Mouse (Mus musculus) cerebellum, adult 8-10 months (tissue): ENCODE measurements around the gene Snap23.

Source experiments
- DNase-seq: peaks from one replicate; pipeline ENCODE4 v3.0.0; 2022

Snap23 gene

GRCm38 (mm10) chr2:120592227-120592626, 24.8 kb downstream of the Snap23 start:
- no peak for DNase-seq

DNA sequence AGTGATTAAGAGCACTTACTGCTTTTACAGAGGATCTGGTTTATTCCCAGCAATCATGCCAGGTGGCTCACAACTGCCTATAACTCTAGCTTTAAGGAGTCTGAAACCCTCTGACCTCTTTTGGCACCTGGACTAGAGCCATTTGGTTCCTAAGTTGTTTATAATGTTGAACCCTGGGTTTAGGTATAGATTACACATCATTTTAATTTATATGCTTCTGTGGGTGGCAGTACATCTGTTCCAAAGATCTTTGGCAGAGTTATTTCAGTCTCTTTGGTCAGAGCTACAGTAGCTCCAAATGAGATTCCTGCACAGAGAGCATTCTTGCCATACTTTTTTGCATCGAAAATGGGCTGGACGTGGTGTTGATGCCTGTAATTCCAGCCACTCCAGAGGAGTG, 30.3 kb downstream of the Snap23 start:
- DNase-seq, result no peak

DNA sequence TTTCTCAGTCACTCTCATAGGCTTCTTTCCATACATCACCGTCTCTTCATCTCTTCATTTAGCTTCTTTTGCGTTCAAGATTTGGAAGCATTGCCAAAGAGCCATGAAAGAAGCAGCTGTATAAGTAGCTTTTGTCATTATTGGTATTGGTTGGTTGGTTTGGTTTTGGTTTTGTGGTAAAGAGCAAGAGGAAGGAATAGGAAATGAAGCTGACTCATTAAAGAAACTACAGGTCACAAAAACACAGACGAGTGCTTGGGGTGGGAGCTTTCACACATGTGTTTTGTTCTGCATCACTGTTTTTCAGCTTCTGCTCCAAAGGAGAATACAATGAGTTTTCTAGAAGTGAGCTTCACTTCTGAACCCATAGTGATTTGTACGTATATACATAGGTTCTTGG, 32.0 kb downstream of the Snap23 start:
- no peak for DNase-seq

DNA sequence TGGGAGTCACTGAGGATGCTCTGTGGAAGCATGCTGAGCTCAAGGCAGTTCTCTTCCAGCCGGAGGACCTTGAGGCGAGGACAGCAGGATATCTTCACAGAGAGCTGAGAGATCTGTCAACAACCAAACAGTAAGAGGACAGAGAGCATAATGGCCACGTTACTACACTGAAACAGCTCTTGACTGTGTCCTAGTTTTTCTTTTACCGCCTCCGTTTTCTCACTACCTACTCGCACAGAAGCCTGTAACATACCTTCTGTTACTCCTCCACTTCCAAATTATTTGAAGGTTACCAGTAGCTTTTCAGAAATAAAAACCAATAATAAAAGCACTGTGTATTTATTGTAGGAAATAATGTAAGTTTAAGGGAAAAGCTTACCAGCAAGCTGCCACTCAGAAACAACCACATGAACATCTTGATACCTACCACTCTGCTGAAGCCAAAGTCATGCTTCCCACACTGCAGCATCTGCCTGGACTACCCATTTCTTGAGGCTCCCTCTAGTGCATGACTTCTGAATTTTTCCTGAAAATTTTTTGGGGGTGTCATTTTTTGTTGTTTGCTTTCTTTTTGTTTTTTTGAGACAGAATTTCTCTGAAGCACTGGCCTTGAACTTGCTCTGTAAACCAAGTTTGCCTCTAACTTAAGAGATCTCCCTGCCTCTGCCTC, 38.7 kb downstream of the Snap23 start:
- no peak for DNase-seq

DNA sequence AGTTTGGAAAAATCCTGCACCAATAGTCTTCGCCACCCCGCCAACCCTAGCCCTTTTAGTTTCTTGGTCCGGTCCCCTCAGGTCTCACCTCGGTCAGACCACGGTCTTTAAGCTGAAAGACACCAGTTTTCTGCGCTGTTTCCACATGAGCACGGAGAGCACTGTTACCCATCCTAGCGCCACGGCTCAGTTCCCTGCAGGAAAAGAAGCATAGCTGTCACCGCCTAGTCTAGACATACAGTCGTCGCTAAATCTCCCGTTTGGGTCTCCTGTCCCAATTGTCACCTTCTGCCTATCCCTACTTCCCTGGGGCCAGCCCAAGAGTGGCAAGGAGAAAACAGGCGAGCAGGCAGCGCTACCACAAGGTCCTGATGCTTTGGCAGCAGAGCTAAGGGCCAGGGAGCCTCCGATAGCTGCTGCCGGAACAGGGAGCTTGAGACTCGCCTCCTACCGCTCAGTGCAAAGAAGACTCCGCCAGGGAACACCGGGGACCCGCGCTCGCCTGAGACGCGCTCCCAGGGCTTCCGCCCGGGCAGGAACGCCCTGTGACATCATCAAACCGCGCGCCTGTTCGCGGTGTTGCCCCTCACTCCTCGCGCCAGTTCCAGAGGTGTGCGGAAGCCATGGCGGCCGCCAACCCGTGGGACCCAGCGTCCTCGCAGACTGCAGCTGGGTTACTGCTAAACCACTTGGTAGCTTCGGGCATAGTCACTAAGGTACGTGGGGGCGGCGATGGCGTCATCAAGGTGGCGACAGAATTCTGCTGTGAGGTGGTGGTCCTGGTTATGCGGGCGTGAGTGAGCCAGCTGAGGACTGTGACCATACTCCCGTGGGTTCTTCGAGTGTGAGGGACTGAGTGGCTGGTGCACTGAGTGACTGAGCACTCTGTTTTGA, 41.6 kb downstream of the Snap23 start, which contains the start of the genes Haus2 and Lrrc57:
Haus2 (plus strand) TSS at position 554 of the 894 bp plus-strand sequence.
Lrrc57 (minus strand) TSS at position 691 of the 894 bp plus-strand sequence.
- peak; percentile 88 for DNase-seq

- DNase-seq, result no peak
These were observed 49.0 kb downstream of the Snap23 start for GRCm38 (mm10) chr2:120616279-120617163.

DNA sequence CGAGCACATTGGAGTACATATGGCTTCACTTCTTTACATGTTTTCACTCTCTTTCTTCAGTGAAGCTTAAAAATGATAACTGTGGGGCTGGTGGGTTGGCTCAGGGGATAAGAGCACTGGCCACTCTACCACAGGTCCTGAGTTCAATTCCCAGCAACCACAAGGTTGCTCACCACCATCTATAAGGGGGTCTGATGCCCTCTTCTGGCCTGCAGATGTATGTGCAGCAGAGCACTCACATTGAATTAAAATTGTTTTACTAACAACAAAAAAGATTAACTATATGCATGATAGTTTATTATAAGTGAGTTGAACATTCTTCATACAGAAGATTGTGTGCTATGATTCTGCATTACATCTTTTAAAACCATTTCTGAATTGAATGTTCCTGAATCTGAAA, 52.1 kb downstream of the Snap23 start:
- no peak for DNase-seq

DNA sequence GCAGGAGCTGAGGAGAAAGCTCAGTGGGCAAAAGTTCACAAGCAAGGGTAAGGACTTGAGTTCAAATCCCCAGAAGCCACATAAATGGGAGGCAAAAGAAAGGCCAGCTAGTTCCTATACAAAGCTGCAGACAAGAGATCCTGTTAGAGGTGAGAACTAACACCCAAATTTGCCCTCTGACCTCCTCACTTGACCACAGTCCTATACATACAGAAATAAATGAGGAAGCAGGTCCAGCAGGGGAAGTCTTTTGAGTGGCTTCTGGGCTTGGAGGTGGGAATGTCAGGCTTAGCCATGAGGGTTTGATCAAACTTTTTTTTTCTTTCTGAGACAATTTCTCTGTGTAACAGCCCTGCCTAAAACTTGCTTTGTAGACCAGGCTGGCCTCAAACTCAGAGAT, 55.4 kb downstream of the Snap23 start:
- DNase-seq, result no peak

DNA sequence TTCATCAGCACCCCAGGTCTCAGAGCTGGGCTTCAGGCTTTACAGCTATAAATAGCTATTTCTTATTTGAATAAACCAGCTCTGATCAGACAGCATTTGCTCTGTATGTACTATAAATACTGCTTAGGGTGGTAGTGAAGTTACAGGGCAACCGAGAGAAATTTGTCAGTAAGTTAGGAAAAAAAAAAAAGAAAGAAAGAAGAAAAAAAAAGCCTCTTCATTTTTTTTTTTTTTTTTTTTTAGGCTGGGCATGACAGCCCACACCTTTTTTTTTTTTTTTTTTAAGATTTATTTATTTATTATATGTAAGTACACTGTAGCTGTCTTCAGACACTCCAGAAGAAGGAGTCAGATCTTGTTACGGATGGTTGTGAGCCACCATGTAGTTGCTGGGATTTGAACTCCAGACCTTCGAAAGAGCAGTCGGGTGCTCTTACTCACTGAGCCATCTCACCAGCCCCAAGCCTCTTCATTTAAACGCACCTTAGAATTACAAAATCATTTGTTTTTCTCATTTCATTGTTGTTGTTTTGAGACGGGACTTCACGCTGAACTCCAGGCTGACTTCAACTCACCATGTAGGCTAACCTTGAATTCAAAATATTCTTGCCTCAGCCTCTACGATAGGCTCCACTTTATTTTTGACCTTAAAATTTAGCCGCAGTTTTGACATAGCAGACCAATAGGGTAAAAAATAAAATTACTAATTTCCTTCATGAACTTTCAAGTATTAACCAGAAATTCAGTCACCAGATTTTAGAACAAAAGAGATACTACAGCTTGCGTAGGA, 60.8 kb downstream of the Snap23 start:
- DNase-seq, result no peak

- DNase-seq, result peak; percentile 97
These were observed 61.6 kb downstream of the Snap23 start, which contains the start of gene Stard9 for GRCm38 (mm10) chr2:120628886-120629735. Gene Stard9 (plus strand): TSS chr2:120629121.

GRCm38 (mm10) chr2:120630246-120630645, 62.8 kb downstream of the Snap23 start:
- no peak for DNase-seq

DNA sequence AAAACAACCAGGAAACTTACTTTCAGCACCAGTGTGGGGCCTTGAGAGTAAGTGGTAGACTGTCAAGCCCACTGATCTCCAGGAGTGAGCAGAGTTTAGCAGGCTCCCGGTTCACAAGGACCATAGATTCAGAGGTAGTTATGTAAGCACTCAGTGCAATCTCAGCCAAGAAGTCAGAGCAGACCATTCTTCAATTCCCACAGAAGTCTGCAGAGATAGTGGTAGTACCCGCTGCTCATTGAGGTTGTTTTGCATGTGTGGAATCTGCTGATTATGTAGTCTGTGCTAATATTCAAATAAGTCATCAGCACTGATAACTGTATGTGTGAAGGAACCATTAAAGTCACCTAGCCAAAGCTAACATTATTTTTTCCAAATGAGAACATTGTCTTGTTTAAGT, 63.2 kb downstream of the Snap23 start:
- DNase-seq, result no peak

DNA sequence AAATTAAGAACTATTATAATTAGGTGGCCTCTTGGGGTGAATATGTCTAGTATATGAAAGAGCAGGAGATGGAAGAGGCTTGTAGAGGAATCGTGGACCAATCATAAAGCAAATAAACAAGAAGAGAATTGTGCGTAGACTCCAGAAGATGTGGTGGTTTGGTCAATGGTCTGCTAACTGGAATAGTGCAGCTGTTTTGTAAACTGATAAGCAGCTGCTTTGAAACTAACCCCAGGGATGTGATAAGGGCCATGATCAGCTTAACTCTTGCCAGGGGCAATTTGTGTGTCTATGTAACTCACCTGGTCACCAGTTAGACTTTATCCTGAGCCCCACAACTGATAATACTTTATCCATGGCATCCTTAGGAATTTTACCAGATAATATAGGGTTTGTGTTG, 64.0 kb downstream of the Snap23 start:
- DNase-seq, result no peak

DNA sequence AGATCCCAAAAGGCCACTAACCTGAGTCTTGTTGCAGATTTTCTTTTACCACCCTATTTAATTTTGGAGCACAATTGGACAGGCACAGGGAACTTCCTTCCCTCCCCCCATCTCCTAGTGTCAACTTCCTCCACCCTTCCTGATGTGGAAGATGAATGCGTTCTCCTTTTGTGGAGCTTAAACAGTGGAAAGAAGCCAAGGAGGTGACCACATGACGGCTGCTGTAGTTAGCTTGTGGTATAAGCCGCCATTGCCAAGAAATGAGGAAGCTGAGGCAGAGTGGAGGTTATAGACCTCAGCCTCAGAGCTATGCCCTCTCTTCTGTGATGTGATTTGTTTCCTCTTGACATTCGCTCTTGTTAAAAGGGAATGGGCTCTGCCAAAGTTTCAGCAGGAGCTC, 64.5 kb downstream of the Snap23 start:
- DNase-seq, result no peak

DNA sequence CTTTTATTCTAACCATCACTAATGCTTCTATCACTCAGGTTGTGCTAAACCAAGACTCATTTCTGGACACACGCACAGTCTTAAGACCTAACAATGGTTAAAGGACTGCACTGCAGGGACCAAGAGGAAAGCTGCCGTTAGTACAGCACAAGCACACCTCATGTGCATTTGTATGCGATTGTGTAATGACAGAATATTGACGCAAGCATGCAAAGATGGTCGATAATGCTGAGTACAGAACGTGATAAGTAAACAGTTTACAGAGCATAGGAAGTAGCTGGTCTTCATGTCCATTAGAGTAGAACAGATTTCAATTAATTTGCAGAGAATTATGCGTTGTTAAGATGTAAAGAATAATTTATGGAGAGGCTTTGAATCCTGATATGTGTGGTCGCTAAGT, 73.4 kb downstream of the Snap23 start:
- DNase-seq, result no peak

GRCm38 (mm10) chr2:120643836-120644235, 76.4 kb downstream of the Snap23 start:
- no peak for DNase-seq

DNA sequence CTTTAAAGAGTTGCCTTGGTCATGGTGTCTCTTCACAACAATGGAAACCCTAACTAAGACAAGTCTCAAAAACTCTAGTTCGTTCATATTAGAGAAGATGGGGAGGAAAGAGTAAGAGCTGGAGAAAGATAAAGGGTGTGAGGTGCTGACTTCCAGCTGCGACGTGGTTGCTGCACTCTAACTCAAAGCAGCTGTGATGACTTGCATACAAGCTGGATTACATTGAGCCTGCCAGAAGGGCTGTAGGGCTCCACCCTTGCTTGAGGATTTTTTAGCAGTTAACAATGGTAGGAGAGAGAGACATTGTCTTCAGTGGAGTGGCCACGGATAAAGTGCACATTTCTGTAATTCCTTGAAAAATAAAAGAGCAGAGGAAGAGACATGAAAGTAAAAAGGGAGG, 79.3 kb downstream of the Snap23 start:
- DNase-seq, result no peak
